ENCODE assay signal across 14 mouse cellular contexts in genomic region chr1:137847311-137847923, GRCm38 (mm10).
A peak's percentile ranks its signal among the peaks of the same experiment; 100 is the strongest.
DNase-seq lines count a peak whose midpoint lies in the region; ATAC-seq lines count a peak whose summit lies in the region.
"Had no signal": no experiment of that assay in that cellular context is flagged by ENCODE, and none has a peak within 500 bp of the region (broad histone marks: within the 10 kb centered on the region; RNA-seq: fewer than 3 reads in every experiment).

No protein-coding gene starts in this region.

- peak; percentile 91 for DNase-seq in forebrain, embryonic 14.5 days (ENCODE audit: low spot score)
- DNase-seq in brain, adult 2 months (ENCODE audit: low read depth, low spot score): peak; percentile 85
- peak; percentile 87 to 89 for DNase-seq in cerebellum, postnatal 10 days
- DNase-seq in left cerebral cortex, postnatal 25 days (ENCODE audit: low spot score in 2 of 2): peak; percentile 44 to 67
- DNase-seq in thymus, adult 18-20 months: no peak
- DNase-seq in adrenal gland, postnatal 4 days (ENCODE audit: low spot score in 2 of 2): no peak
- DNase-seq: heart, adult 2 months; layer of hippocampus, postnatal 36 days; lung, postnatal 4 days; thymus, postnatal 14 days had no signal

- no peak overlapping the region for H3K9ac ChIP-seq in forebrain, embryonic 14.5 days (ENCODE audit: low read length)
- H3K9ac ChIP-seq in forebrain, embryonic 12.5 days: no peak overlapping the region
- H3K9ac ChIP-seq: liver, embryonic 14.5 days had no signal

- no peak overlapping the region for H3K4me2 ChIP-seq in forebrain, embryonic 14.5 days (ENCODE audit: low read length)
- H3K4me2 ChIP-seq in forebrain, embryonic 12.5 days: no peak overlapping the region

- H3K27ac ChIP-seq in forebrain, embryonic 14.5 days (ENCODE audit: low read depth, low read length): peak overlapping the region; percentile 2; the same call in 1 of the 2 replicates
- H3K27ac ChIP-seq in forebrain, embryonic 12.5 days: no peak overlapping the region
- H3K27ac ChIP-seq: heart, adult 2 months; kidney, postnatal 0 days; liver, embryonic 14.5 days had no signal

- H3K36me3 ChIP-seq in forebrain, embryonic 14.5 days (ENCODE audit: control insufficient read depth, insufficient read depth, low read length): no peaks in the 10 kb centered on the region
- no peaks in the 10 kb centered on the region for H3K36me3 ChIP-seq in forebrain, embryonic 12.5 days (replicated peaks)

- no peak overlapping the region for H3K4me3 ChIP-seq in forebrain, embryonic 14.5 days (ENCODE audit: low read depth, low read length)
- no peak overlapping the region for H3K4me3 ChIP-seq in forebrain, embryonic 12.5 days (replicated peaks)
- H3K4me3 ChIP-seq: heart, adult 2 months had no signal

- intact Hi-C loops in left cerebral cortex, postnatal 25 days (cut with DNase I): no loop called here

- H3K27me3 ChIP-seq in forebrain, embryonic 14.5 days (replicated peaks; ENCODE audit: control insufficient read depth, insufficient read depth, low read length): no peaks in the 10 kb centered on the region
- no peaks in the 10 kb centered on the region for H3K27me3 ChIP-seq in forebrain, embryonic 12.5 days

- H3K9me3 ChIP-seq in forebrain, embryonic 14.5 days (replicated peaks; ENCODE audit: control insufficient read depth, low read length): no peaks in the 10 kb centered on the region
- no peaks in the 10 kb centered on the region for H3K9me3 ChIP-seq in forebrain, embryonic 12.5 days

- 64% methylated on average over 10 of the region's 10 CpGs for WGBS in forebrain, embryonic 14.5 days
- 77% methylated on average over 10 of the region's 10 CpGs for WGBS in forebrain, embryonic 12.5 days

- no peaks in the 10 kb centered on the region for H3K4me1 ChIP-seq in forebrain, embryonic 14.5 days (ENCODE audit: control insufficient read depth, insufficient read depth, low read length)
- H3K4me1 ChIP-seq in forebrain, embryonic 12.5 days: no peaks in the 10 kb centered on the region

- peak; percentile 96 for ATAC-seq in forebrain, embryonic 14.5 days
- ATAC-seq in forebrain, embryonic 12.5 days (ENCODE audit: low FRiP score): no peak
- ATAC-seq in erythroblast, adult 5-6 weeks (replicated peaks; ENCODE audit: low FRiP score, poor library complexity, severe bottlenecking): no peak

Comparison
In these comparisons a context has a peak if more than half of its experiments do, and no peak if none do; other contexts are left out.
1. DNase-seq: peak in forebrain, embryonic 14.5 days (single experiment), brain, adult 2 months (single experiment), cerebellum, postnatal 10 days (2 of 2) and left cerebral cortex, postnatal 25 days (2 of 2); none in thymus, adult 18-20 months (0 of 2) and adrenal gland, postnatal 4 days (0 of 2).